Mouse (Mus musculus) layer of hippocampus, adult 8-10 months (tissue): Measurements from ENCODE around the gene Prkaca. TPM values are rescaled to one million over a fixed set of nuclear protein-coding genes. Genes with fewer than 3 reads are reported as not detected.

Experiments used
- DNase-seq, 2 experiments: peaks; one replicate each; pipeline ENCODE4 v3.0.0; 2022; ENCODE audit warnings: low spot score in 2 of 2
- microRNA-seq, 2 experiments: library from miRNA; unstranded; fragments of <30 nt; microRNA quantifications; one replicate each; pipeline ENCODE4 v1.2.0; 2022
- total RNA-seq, 4 experiments: library from RNA; stranded (reverse); gene quantifications; 2 replicates each; pipeline ENCODE4 v1.2.4; 2022

The Prkaca gene
- total RNA-seq, 4 experiments from 2014 or later: 246 to 260 (median 252) TPM

DNA sequence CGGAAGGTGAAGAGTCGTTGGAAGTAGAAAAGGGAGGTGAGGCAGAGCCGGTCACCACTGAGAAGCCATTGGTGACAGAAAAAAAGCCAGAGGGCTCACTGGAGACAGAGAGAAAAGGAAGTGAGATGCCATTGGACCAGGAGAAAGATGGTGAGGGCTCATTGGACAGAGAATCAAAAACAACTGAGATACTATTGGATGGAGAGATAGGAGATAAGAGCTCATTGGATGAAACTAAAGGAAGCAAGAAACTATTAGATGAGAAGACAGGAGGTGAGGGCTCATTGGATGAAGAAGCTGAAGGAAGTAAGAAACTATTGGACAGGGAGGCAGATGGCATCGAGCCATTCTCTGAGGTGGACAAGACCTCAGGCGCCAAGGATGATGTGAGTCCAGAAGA lies 56.5 kb downstream of the Prkaca start:
- no peak for DNase-seq

GRCm38 (mm10) chr8:84032777-84033176 lies 60.0 kb downstream of the Prkaca start:
- no peak for DNase-seq

DNA sequence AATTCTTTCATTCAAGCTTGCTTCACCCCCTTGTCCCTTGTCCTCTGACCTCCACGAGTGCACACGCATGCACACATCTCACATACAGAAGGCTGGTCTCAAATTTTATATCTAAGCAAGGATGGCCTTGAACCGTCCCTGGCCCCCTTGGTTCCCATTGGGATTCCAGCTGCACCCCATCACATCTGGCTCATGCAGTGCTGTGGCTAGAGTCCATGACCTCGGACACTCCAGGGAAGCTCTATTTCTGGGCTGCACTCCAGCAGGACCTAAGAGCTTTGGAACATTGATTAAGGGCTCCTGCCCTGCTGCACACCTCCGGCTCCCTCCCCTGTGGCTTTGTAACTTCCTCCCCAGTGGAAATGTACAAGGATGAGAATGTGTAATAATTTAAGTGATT lies 65.2 kb downstream of the Prkaca start:
- DNase-seq: no peak

- DNase-seq: peak; percentile 39 to 74
Measured at GRCm38 (mm10) chr8:84039050-84039449, 66.3 kb downstream of the Prkaca start.

DNA sequence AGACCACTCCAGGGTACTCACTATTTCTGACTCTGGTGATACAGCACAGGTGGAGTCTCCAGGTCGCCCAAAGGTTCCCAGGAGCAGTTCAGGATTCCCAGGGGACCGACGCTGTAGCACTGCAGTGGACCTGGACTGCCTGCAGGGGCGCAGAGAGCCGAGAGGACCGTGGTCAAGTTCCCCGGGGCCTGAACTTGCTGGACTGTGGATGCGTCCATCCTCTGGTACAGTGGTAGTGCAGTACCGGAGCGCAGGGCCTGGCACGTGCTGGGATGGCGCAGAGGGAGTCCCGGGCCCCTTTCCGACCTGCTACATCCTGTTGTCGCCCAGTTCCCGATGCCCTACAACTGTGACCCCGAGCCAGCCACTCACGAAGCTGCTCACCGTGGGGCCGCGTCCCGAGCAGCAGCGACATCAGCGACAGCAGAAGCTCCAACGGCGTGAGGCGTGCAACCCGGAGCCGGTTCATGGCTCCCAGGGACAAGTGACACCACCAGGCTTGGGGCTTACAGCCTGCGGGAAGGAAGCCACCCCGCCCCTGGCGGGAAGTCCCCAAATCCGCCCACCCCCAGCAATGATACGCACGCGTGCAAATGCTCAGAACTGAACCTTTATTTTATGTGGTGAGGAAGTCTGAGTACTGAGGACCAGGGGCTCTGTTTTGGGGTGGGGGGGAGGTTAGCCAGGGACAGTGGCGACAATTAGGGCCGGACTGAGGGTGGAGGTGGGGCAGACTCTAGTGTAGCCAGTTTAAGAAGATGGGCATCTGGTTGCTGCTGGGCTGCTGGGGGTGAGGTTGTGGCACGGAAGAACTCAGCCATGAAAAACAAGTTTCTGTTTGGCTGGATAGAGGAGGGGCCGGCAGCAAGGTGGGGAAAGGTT lies 69.5 kb downstream of the Prkaca start, which contains the start of gene Il27ra:
Gene Il27ra (minus strand): TSS at position 524 of the 882 bp plus-strand sequence.
- peak in 1 of 2 experiments; percentile 31 for DNase-seq

DNA sequence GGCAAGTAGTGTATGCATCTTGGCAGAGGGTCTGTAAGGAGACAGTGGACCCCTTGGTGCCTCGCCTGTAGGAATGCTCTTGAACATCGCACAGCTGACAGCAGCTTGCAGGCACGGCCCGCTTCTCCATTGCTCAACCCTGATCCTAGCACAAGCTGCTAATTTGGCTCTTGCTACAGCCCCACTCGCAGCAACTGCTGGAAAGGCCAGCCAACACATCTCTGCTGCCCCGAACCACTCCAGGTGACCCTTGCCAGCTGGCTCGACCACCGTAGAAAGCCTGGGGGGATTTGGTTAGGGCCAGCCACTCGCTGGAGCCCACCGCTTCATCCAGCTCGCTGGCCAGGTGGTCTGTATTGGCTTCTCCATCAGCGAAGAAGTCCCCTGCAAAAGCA lies 70.2 kb downstream of the Prkaca start:
- no peak for DNase-seq

- DNase-seq: no peak
Measured at GRCm38 (mm10) chr8:84044103-84044502, 71.3 kb downstream of the Prkaca start.

DNA sequence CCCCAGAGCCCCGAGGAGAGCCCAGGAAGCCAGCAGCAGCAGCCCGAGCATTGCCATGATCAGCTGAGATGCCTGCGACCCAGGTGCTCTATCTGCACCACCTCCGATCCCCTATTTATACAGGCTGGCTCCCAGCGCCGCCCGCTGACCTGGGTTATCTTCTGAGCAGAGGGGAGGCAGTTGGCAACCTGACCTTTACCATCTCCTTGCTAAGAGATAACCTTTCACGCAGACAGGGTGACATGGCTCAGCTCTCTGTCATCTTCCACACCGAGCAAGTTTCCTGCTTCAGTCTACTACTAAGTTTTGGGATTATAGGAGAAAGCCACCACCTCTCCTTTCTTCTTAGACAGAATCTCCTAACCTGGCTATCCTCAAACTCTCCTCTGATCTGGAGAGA lies 72.1 kb downstream of the Prkaca start, which contains the start of gene Rln3:
Gene Rln3 (minus strand): TSS at position 101 of the 400 bp plus-strand sequence.
- DNase-seq: no peak

Small RNAs within 50 kb of the gene (microRNA-seq; reads per million reads assigned to microRNA genes)
- gene Gm44330: 0.64 to 0.76 reads per million in 2 experiments
- 0 to 0.64 reads per million in 2 experiments for gene Gm44450
- 0.64 to 0.76 reads per million in 2 experiments for gene Mir1199
- 7.3 to 8.3 reads per million in 2 experiments for gene Mir8111

Other genes starting within 250 kb of the Prkaca start
- 10 to 100 TPM in 3 of 4 experiments, 1 to 10 TPM in 1; 9.9 to 13.4 (median 10.4) TPM for gene Adgre5, start 231.7 kb upstream of the Prkaca start, total RNA-seq
- 100 to 1,000 TPM; 287 to 307 (median 299) TPM for gene Adgrl1, start 72.9 kb upstream of the Prkaca start, total RNA-seq
- gene Gm10644, start 17.8 kb upstream of the Prkaca start, total RNA-seq: 1 to 10 TPM in 1 of 4 experiments, under 1 TPM in 3; 0.22 to 1.1 (median 0.66) TPM
- 1 to 10 TPM in 1 of 4 experiments, under 1 TPM in 3; 0.63 to 1.1 (median 0.75) TPM for gene Asf1b, start 17.5 kb upstream of the Prkaca start, total RNA-seq
- gene Samd1, start 24.7 kb downstream of the Prkaca start, total RNA-seq: 10 to 100 TPM; 37.6 to 42.8 (median 40.0) TPM
- gene 1700067K01Rik, start 28.5 kb downstream of the Prkaca start, total RNA-seq: under 1 TPM in 1 of 4 experiments, not detected in 3; 0.39 TPM
- gene 2210011C24Rik, start 39.2 kb downstream of the Prkaca start, total RNA-seq: 1 to 10 TPM; 1.0 to 2.3 (median 1.5) TPM
- 1 to 10 TPM; 3.3 to 5.0 (median 4.2) TPM for gene Palm3, start 48.5 kb downstream of the Prkaca start, total RNA-seq
- 1 to 10 TPM; 1.5 to 2.7 (median 1.8) TPM for gene Il27ra, start 69.6 kb downstream of the Prkaca start, total RNA-seq
- gene Rln3, start 72.0 kb downstream of the Prkaca start, total RNA-seq: not detected
- gene Gm10643, start 92.1 kb downstream of the Prkaca start, total RNA-seq: 1 to 10 TPM; 3.4 to 7.1 (median 5.4) TPM
- gene Rfx1, start 93.8 kb downstream of the Prkaca start, total RNA-seq: 10 to 100 TPM; 24.6 to 34.1 (median 28.3) TPM
- gene Dcaf15, start 131.8 kb downstream of the Prkaca start, total RNA-seq: 10 to 100 TPM; 18.9 to 21.6 (median 19.3) TPM
- not detected for gene Podnl1, start 153.0 kb downstream of the Prkaca start, total RNA-seq
- gene Cc2d1a, start 174.9 kb downstream of the Prkaca start, total RNA-seq: 10 to 100 TPM; 54.1 to 61.7 (median 57.8) TPM
- 1 to 10 TPM; 2.1 to 3.5 (median 2.6) TPM for gene 4930432K21Rik, start 175.0 kb downstream of the Prkaca start, total RNA-seq
- gene Nanos3, start 212.2 kb downstream of the Prkaca start, total RNA-seq: 1 to 10 TPM; 1.0 to 3.7 (median 2.8) TPM